Mouse (Mus musculus): Measurements from ENCODE around the gene Olfr156.

- TF ChIP-seq POLR2AphosphoS2 (IDR thresholded peaks at IDR 0.05; ENCODE audit: low read length) (no peak), ZMIZ1 (IDR thresholded peaks at IDR 0.05; ENCODE audit: low read depth, low read length) (no peak), ZC3H11A (IDR thresholded peaks at IDR 0.05; ENCODE audit: low read depth, low read length) (no peak), CTCF (IDR thresholded peaks at IDR 0.05 in 2 of 3, conservative IDR thresholded peaks at IDR 0.05 in 1 of 3; ENCODE audit: control insufficient read depth in 1 of 3, insufficient read depth in 1 of 3, low read depth in 2 of 3, low read length in 3 of 3, poor library complexity in 1 of 3, severe bottlenecking in 1 of 3) (peak in 2 of 3 experiments; percentile 25 to 47; a peak in 3 of 6 replicates), ELF1 (IDR thresholded peaks at IDR 0.05; ENCODE audit: low read depth, low read length) (no peak), SMC3 (IDR thresholded peaks at IDR 0.05; ENCODE audit: low read depth, low read length) (peak; percentile 40), MEF2A (IDR thresholded peaks at IDR 0.05; ENCODE audit: extremely low read depth, insufficient replicate concordance, low read depth, low read length, poor library complexity, severe bottlenecking) (no peak), TCF12 (IDR thresholded peaks at IDR 0.05; ENCODE audit: low read depth, low read length) (no peak), MAX (IDR thresholded peaks at IDR 0.05; ENCODE audit: low read length) (no peak), USF2 (IDR thresholded peaks at IDR 0.05; ENCODE audit: borderline replicate concordance in 1 of 2, insufficient read depth in 1 of 2, low read depth in 1 of 2, low read length in 2 of 2) (no peak)
Measured at GRCm38 (mm10) chr4:43863298-43863697, 39.6 kb upstream of the Olfr156 start.
